Mouse (Mus musculus): ENCODE data around the gene Tas2r126. TPM values are rescaled to one million over a fixed set of nuclear protein-coding genes. Genes with fewer than 3 reads are reported as not detected.
"Not testable (repeated sequence)": the region's sequence is repeated elsewhere in the genome, so short reads cannot be mapped to it uniquely, and the experiment has no call there.

The Tas2r126 gene
- total RNA-seq (2021) = 4.2 and 5.6 TPM in 2 replicates
- long read RNA-seq = 0 reads

DNA sequence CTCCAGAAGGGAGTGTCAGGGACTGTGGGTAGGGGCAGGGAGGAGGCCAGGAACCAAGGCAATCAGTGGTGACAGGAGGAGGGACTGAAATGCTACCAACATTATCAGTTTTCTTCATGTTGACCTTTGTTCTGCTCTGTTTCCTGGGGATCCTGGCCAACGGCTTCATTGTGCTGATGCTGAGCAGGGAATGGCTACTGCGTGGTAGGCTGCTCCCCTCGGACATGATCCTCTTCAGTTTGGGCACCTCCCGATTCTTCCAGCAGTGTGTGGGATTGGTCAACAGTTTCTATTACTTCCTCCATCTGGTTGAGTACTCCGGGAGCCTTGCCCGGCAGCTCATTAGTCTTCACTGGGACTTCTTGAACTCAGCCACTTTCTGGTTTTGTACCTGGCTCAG, at the start of gene Tas2r126:
TSS of gene Tas2r126 (plus strand) at position 90 of the 400 bp plus-strand sequence.
- DNase-seq = no peak

DNA sequence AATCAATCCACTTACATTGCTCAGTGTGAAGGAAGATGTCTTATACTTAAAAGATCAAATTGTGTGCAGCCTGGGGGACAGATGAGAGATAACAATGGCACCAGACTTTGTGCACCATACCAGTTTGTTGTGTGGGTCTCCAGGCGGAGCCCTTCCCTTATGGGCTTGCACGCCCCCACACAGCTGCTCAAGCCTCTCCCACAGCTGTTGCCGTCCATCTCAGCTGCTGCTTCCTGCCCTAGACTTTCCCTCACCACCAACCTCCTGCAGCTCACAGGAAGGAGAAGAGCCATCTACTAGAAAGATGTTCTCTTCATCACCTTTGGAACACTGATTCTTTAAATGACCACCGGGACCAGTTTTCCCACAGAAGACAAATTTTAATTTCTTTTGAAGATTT, 48.7 kb upstream of the Tas2r126 start:
- DNase-seq = no peak

DNA sequence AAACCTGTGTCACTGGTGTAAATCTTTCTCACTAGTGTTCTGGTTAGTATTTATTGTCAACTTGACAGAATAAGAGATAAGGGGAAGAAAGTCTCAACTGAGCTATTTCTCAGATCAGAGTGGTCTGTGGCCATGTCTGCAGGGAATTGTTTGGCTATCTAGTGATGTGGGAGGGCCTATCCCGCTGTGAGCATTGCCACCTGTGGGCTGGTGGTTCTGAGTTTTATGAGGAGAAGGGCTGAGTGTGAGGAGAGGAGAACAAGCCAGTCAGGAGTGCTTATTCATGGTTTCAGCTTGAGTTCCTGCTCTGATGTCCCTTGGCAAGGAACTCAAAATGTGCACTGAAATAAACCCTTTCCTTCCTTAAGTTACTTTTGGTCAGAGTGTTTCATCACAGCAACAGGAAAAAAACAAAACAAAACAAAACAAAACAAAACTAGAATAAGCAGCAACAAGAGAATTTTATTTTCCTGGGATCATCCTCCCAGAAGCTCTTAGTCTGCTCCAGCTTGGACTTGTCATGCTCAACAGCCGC, 42.5 kb upstream of the Tas2r126 start:
- DNase-seq = no peak

DNA sequence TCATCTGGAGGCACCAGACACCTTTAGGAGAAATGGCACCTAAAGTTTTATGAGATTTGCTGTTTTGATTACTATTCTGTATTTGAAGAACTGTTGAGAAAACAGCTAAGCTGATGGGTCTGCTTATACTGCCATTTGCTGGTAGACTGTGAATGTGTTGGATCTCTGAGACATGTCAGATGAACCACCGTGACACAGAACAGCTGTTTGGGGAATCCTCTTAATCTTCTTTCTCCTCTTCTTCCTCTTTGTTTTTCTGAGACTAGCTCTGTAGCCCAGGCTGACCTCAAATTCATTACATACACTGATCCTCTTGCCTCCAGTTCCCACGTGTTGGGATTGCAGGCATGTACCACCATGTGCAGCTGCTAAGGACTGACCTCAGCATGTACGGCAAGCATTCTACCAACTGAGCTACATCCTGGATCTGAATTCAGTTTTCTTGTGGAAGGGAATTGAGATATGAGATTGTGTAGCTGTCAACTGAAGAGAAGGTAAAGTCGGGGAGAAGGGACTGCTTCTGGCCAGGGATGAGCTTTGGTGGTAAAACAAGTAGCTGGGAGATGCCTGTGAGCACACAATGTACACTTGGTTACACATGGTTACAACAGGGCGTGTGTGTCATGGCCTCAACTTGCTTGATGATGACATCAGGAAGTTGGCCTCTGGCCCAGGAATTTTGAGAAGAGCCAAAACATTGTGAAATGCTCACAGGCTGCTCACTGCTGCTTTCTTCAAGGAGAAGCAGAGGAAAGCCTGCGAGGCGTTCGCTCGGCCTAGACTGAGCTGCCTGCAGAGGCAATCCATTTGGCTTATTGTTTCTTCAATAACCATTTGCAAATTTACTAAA, 38.1 kb upstream of the Tas2r126 start:
- peak; percentile 88 for DNase-seq

DNA sequence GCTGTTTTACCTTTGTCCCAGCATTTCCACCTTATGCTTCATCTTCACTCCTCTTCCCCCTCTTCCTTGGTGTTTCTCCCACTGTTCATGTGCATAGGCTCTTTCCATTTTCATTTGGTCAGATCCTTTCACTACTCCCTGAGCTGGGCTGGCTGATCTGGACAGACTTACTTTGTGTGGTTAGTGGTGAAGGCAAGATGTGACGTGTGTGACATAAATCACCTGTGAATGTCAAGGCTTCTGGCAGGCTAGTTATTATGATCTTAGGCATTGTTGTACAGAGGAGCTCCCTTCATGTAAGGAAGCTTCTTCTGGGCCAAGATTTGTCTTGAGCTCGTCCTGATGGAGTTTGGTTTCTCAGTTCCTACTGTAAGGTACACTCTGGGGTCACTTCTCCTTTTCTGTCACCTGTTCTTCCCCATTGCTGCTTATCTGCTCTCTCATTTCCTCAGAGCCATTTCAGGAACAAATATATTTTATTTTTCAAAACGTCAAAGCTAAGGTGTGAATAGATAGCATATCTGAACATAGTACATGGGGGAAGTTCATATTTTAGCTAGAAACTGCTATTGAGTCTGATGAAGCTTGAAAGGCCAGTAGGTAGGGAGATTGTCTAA, 37.2 kb upstream of the Tas2r126 start:
- peak; percentile 24 for DNase-seq

DNA sequence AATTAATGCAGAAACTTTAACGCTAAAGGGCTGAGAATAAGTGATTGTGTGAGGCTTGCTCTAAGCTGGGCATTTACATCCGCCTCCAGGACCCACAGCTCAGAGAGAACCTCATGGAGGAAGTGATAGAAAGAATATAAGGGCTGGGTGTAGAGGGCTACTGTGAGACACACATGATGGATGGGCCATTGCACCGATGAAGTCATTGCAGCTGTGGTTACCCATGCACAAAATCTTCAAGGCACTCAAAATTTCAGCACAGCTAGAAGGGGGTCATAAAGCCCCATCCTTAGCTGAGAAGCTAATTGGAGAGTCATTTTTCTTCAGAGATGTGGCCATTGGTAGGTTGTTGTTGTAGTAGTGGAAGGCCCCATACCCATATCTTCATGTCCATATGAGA, 36.0 kb upstream of the Tas2r126 start:
- peak; percentile 7 for DNase-seq

DNA sequence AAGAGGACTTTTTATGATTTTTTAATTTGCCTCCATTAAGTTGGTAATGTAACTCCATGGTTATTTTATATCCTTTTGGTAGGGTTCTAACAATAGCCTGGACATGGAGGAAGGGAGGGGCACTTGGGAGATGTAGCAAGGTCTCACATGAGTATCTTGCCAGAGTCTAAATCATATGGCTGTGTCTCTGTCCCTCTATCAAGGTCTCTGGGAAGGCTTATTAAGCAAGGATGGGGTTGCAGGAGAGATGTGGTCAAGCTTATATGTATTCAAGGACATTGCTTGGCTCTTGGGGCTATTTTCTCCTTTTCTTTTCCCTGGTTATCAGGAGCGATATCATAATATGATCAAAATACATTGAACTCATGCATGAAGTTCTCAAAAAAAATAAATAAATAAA, 35.3 kb upstream of the Tas2r126 start:
- no peak for DNase-seq

DNA sequence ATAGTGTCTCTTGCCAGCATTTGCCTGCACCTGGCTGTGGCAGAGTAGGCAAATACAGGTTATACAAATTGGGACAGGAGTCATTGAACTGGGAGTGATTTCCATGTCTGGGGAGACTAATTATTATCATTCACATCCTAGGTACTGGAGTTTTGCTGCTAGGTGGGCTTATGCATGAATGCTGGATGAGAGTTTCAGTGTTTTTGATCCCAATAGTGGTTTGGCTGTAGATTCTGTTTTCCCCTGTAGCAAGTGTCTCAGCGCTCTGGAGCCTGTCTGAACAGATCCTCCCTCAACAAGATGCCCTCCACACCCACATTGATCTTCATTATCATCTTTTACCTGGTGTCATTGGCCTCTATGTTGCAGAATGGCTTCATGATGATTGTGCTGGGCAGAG, 34.4 kb upstream of the Tas2r126 start, which contains the start of gene Tas2r143:
TSS of gene Tas2r143 (plus strand) at position 301 of the 400 bp plus-strand sequence.
- no peak for DNase-seq

DNA sequence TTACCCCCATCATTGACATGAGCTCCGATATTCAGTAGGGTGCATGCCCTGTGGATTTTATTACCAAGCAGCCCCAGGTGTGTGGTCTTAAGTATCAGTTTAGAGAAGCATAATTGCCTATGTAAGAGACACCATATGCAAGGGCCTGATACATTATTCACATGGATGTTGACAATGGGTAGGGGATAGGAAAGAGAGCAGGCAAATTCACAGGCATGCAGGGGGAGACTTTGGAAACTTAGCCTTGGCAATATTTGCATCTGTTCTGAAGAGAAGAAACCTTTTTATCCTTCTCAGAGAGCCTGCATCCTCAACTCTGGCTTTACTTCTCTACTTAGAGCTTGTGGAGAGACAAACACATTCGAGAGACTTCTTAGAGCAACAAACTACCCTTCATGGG, 29.2 kb upstream of the Tas2r126 start, which contains the start of gene Tas2r135:
TSS of gene Tas2r135 (plus strand) at position 301 of the 400 bp plus-strand sequence.
- DNase-seq = no peak

DNA sequence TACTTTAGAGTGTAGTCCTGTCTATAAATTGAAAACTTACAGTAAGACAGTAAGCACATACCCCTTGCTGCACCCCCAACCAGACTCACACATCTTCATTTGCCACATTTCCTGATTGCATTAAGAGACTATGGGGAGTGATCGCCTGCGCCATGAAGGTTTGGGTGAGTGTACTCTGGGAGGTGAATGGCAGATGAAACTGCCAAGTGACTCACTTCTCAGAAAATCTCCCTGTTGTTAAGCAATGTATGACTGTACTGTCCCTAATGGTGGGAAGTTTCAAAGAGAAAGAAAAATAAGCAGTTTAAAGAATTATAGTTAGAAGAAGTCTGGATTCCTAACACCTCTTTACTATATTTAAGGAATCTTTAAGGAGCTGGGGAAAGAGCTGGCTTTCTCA, 14.9 kb upstream of the Tas2r126 start:
- DNase-seq = peak; percentile 2

DNA sequence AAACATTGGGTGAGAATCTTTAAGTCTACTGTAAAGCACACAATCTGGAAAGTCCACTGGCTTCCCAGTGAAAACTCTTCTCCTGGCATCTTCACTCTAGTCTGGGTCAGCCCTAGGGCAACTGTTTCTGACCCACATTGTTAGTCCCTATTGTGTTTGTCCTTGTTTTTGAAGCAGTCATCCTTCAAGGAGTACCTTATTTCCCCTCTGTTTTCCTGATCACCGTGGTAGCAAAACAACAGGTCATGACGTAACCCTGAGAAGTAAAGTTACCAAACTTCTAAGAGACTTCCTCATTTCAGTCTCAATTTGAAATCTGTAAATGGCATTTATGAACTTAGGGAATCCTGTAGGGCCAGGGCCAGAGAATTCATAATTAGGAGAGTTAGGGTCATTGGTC, 12.9 kb upstream of the Tas2r126 start:
- no peak for DNase-seq

DNA sequence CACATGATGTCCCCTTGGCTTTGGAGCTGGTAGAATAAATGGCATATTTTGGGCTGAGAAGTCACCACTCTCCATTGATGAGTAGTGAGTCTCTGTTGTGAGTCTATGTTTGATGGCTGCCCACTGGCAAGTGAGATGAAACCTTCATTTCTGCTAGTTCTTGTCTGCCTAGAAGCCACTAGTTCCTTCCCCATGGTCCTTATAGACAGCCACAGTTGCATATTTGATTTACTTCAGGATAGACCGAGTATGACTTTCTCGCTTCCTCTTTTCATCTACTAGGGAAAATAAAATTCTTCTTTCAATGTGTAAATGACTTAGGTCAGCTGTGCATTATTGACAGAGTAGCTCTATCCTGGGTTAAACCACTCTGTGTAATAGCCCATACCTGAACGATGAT, 9.9 kb upstream of the Tas2r126 start:
- DNase-seq = no peak

DNA sequence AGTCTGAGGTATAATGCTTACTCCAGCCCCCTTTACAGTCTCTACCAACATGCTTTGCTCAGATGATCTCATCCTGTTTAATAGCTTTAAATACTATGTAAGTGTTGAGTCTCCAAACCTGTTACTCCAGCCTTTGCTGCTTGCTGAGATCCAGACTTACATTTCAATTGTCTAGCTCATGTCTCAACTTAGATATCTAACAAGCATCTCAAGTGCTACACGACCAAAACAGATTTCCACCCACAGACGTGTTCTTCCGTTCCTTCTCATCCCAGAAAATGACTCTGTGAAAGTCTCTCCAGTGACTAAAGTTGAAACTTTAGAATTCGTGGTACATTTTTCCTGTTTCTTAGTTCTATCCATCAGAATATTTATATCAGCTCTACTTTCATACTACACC, 8.0 kb upstream of the Tas2r126 start:
- no peak for DNase-seq

DNA sequence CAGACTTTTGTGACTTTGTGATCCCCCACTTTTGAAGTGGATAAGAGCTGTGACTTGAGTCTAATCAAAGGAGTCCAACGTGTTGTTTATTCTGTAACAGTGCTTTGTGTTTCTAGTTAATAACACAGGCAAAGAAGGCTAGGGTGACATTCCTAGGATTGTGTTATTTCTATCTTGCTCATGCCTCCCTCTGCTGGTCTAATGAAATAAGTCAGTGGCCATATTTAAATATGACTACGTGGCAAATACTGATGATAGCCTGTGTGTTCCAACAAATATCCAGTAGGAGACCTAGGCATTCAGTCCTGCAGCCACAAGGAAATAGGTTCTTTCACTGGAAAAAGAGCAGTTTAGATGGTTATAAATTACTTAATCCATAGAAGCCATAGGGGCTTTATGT, 781 bp upstream of the Tas2r126 start:
- no peak for DNase-seq

DNA sequence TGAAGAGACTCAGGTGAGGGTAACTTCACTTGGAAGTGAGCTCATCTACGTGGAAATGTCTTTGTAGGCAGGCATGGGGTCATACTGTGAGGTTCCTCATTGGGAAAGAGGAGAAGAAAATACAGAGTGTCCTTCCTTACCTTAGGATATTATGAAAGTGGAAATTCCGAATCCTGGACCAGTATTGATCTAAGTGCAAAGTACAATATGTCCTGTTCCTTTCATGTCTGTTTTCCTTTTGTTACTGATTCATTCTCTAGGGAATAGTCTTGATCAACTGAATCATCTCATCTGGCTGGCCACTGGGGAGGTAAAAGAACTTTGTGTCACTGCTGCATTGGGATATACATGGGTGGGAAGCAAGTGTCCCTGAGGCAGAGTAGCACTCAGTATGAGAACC, 1.2 kb downstream of the Tas2r126 start:
- no peak for DNase-seq

DNA sequence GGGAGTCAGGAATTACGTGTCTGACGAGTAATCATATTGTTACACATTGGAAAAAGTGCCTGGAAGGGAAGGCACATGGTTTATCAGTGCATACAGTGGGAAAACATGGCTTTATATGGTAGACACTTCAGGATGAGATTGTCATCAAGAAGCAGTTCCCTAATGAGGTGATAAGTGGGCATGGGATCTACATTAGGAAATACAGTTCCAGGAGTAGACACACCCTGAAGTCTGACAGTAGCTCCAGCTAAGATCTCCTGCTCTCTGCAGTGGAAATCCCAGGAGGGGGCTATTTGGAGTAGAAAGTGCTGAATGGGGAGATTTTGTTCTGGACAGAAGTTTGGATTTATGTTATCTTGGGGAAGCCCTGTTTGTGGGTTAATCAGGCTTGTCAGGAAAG, 7.1 kb downstream of the Tas2r126 start:
- DNase-seq = no peak

DNA sequence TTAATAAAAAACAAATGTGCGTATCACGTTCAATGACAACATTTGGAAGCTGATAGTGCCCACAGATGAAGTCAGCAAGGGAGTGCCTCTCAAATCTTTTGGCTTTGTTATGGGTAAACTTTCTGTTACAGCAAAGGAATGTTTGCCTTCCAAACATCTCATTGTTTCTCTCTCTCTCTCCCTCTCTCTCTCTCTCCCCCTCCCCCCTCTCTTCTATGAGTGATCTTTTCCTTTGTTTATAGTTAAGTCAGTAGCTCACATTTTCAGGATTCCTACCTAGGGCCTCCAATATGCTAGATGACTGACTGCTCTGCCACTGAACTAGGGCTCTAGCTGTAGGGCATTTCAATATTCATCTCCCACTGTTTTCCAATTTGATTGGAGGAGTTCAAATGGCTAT, 10.2 kb downstream of the Tas2r126 start:
- no peak for DNase-seq

DNA sequence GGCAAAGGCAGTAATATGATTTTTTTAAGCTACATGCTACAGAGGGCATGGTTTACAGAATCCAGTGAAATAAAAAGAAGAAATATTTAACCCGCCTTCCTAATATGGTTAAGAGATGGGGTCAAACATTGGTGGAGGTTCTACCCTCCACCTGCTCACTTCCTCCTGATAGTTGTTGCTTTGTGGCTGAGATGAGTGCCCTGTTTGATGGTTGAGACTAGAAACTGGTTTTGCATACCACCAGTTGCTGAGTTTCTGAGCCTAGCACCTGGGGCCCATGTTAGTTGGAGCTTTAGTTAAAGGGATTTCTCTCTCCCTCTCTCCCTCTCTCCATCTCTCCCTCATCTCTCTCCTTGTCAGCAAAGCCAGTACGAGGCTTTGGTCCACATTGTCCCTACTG, 13.0 kb downstream of the Tas2r126 start:
- DNase-seq = no peak

DNA sequence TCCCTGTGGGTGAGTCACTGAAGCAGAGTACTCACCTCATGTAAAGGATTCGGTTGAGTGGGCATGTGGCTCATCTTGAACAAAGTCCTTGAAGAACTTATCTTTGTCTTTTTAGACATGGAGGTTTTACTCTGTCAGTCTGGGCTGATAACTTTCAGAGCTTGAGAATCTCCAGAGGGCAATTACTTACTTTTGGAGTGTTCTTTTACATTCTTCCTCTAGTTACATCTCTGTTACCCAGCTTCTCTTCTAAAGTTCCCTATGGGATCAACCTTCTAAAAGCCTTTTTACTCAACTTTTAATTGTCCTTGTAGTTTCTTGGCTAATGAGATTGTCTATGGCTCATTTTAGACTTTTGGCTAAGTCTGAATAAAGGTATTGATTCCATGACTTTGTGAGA, 30.8 kb downstream of the Tas2r126 start, which contains the start of gene Olfr458:
TSS of gene Olfr458 (minus strand) at position 101 of the 400 bp plus-strand sequence.
- DNase-seq = no peak

DNA sequence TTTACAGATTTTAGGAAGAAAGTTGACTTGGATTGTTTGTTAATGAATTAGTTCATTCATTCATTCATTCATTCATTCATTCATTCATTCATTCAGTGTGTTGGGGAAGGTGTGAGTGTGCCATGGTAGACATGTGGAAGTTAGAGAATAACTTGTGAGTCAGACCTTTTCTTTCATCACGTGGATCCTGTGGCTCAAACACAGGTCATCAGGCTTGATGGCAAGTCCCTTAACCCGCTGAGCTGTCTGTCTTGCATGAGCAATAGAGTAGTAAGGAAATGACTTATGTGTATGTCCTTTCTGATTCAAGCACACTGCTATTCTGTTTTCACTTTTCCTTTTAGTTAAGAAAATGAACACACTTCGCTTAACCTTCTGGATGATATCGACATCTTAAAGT, 36.2 kb downstream of the Tas2r126 start:
- no peak for DNase-seq

DNA sequence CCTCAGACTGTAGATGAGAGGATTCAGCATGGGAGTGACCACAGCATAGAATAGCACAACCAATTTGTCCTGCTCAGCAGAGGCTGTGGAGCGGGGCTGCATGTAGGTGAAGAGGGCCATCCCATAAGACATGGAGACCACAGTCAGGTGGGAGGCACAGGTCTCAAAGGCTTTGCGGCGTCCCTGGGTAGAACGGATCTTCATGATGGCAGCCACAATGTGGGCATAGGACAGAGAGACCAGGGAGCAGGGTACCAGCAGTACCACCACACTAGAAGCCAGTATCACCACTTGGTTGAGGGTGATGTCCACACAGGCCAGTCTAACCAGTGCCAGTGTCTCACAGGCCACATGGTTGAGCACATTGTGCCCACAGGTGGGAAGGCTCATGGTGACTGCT, 37.0 kb downstream of the Tas2r126 start:
- not testable (repeated sequence) for DNase-seq

DNA sequence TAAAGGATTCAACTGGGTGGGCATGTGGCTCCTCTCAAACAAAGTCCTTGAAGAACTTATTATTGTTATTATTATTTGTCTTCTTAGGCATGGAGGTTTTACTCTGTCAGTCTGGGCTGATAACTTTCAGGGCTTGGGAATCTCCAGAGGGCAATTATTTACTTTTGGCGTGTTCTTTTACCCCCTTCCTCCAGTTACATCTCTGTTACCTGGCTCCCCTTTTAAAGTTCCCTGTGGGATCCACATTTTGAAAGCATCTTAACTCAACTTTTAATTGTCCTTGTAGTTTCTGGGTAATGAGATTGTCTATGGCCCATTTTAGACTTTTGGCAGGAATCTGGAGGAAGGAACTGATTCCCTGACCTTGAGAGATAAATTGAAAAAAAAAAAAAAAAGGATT, 41.9 kb downstream of the Tas2r126 start, which contains the start of gene Olfr457:
TSS of gene Olfr457 (minus strand) at position 101 of the 400 bp plus-strand sequence.
- DNase-seq = no peak

DNA sequence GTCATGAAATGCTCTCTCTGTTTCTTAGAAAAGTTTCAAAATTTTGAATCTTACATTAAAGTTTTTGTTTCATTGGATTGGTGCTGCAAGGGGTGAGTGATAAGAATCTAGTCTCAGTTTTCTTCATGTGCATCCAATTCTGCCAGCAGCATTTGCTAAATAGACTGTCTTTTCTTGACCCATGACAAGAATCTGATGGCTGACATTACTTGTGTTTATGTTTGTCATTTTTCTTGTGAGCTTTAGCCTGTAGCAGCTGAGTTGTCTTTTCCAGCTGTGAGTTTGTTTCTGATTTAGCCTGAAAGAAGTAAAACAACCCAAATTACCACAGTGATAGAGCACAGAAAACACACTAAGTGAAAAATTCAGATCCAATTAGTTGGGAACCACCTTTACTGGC, 50.3 kb downstream of the Tas2r126 start:
- no peak for DNase-seq

All from adrenal gland, postnatal 25 days (tissue).